ENCODE assay signal across 23 mouse cellular contexts in the genomic region with DNA sequence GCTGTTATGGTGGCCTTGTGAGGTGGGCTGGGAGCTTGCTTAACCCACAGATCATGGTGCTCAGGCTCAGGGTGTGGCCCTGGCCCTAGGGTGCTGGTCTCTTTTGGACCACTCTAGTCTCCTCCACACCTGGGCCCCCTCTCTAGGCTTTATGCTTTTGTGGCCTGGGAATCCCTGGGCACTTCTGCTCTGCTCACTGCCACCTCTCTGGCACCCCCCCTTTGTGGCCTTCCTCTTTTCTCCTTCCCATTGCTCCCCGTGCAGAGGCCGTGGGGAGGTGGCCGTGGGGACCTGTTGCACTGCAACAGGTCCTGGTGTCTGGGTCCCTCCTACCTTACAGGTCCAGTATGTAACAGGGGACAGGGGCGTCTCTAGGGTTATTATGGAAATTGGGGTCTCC.
DNase-seq lines count a peak whose midpoint lies in the region; ATAC-seq and TF ChIP-seq lines count a peak whose summit lies in the region.
"Had no signal": no experiment of that assay in that cellular context is flagged by ENCODE, and none has a peak within 500 bp of the region (broad histone marks: within the 10 kb centered on the region; RNA-seq: fewer than 3 reads in every experiment).

No protein-coding gene starts in this region.

- H3K79me2 ChIP-seq in liver, adult 2 months (ENCODE audit: control insufficient read depth, insufficient read depth, low read length) = no peaks in the 10 kb centered on the region

- ATAC-seq in liver, embryonic 11.5 days (replicated peaks; ENCODE audit: low FRiP score) = no peak
- ATAC-seq in midbrain, embryonic 11.5 days (ENCODE audit: low FRiP score) = no peak
- no peak for ATAC-seq in midbrain, embryonic 16.5 days
- peak; percentile 54; the same call in 1 of the 2 replicates for ATAC-seq in megakaryocyte progenitor cell, adult 5-6 weeks (replicated peaks; ENCODE audit: poor library complexity)
- ATAC-seq: activated CD4-positive, CD25-positive, alpha-beta regulatory T cell, adult 4 months; CD4-positive, CD25-positive, alpha-beta regulatory T cell, adult 4 months; forebrain, embryonic 13.5 days; forebrain, embryonic 15.5 days; Patski had no signal

- H3K4me1 ChIP-seq in liver, adult 2 months (ENCODE audit: control insufficient read depth, insufficient read depth, low read length) = peaks cover 54% of the 10 kb centered on the region
- H3K4me1 ChIP-seq in liver, embryonic 11.5 days (replicated peaks; ENCODE audit: control insufficient read depth, insufficient read depth, low read length) = peaks cover 3% of the 10 kb centered on the region; the same call in 1 of the 2 replicates
- H3K4me1 ChIP-seq in midbrain, embryonic 11.5 days (ENCODE audit: control insufficient read depth, insufficient read depth, low read length) = no peaks in the 10 kb centered on the region
- no peaks in the 10 kb centered on the region for H3K4me1 ChIP-seq in midbrain, embryonic 16.5 days (ENCODE audit: control insufficient read depth, insufficient read depth, low read length)

- no peak for DNase-seq in liver, adult 2 months (ENCODE audit: extremely low read depth, low read depth, low spot score)
- no peak for DNase-seq in liver, embryonic 11.5 days (ENCODE audit: low spot score)
- peak; percentile 73 for DNase-seq in midbrain, embryonic 11.5 days (ENCODE audit: low spot score, missing footprints)
- no peak for DNase-seq in layer of hippocampus, adult 2 months (ENCODE audit: low spot score in 2 of 2)
- DNase-seq: adrenal gland, adult 8-10 months; adrenal gland, postnatal 14 days; adrenal gland, postnatal 36 days; B cell, adult 2 months; cerebellum, adult 11-12 months; cerebellum, adult 2 months; cerebellum, adult 9-10 months; cerebellum, postnatal 10 days; cerebellum, postnatal 25 days had no signal

- TF ChIP-seq CTCF in liver, adult 2 months (IDR thresholded peaks at IDR 0.05; ENCODE audit: low read depth, low read length) = no peak
- TF ChIP-seq CTCF in layer of hippocampus, adult 2 months (conservative IDR thresholded peaks at IDR 0.05) = no peak

- H3K4me2 ChIP-seq in liver, embryonic 11.5 days = no peak overlapping the region
- no peak overlapping the region for H3K4me2 ChIP-seq in midbrain, embryonic 11.5 days
- H3K4me2 ChIP-seq in midbrain, embryonic 16.5 days (ENCODE audit: low read length) = no peak overlapping the region
- H3K4me2 ChIP-seq: embryonic facial prominence, embryonic 12.5 days; forebrain, embryonic 13.5 days; forebrain, embryonic 15.5 days had no signal

- peak overlapping the region; percentile 95 for H3K27ac ChIP-seq in liver, adult 2 months (replicated peaks; ENCODE audit: insufficient read depth, low read depth, low read length)
- H3K27ac ChIP-seq in liver, embryonic 11.5 days (ENCODE audit: low read depth, low read length) = no peak overlapping the region
- H3K27ac ChIP-seq in midbrain, embryonic 11.5 days (ENCODE audit: low read depth, low read length) = no peak overlapping the region
- H3K27ac ChIP-seq in midbrain, embryonic 16.5 days (ENCODE audit: low read length) = no peak overlapping the region
- H3K27ac ChIP-seq in layer of hippocampus, adult 2 months = no peak overlapping the region
- H3K27ac ChIP-seq: embryonic facial prominence, embryonic 10.5 days; embryonic facial prominence, embryonic 12.5 days; forebrain, embryonic 13.5 days; forebrain, embryonic 15.5 days had no signal

- 79% methylated on average over 4 of the region's 4 CpGs for WGBS in liver, adult 2 months
- WGBS in liver, embryonic 11.5 days = 65% methylated on average over 4 of the region's 4 CpGs
- WGBS in midbrain, embryonic 11.5 days = 71% methylated on average over 4 of the region's 4 CpGs
- WGBS in midbrain, embryonic 16.5 days = 90% methylated on average over 4 of the region's 4 CpGs

- H3K27me3 ChIP-seq in liver, adult 2 months (ENCODE audit: control insufficient read depth, insufficient read depth, low read length) = no peaks in the 10 kb centered on the region
- no peaks in the 10 kb centered on the region for H3K27me3 ChIP-seq in liver, embryonic 11.5 days (replicated peaks; ENCODE audit: control insufficient read depth, insufficient read depth, low read length)
- no peaks in the 10 kb centered on the region for H3K27me3 ChIP-seq in midbrain, embryonic 11.5 days (ENCODE audit: control insufficient read depth, insufficient read depth, low read length)
- H3K27me3 ChIP-seq in midbrain, embryonic 16.5 days (ENCODE audit: control insufficient read depth, insufficient read depth, low read depth, low read length) = no peaks in the 10 kb centered on the region
- H3K27me3 ChIP-seq: embryonic facial prominence, embryonic 12.5 days; Patski had no signal

- no peak for TF ChIP-seq POLR2A in liver, adult 2 months (IDR thresholded peaks at IDR 0.05; ENCODE audit: extremely low read depth, insufficient read depth, low read length)

- H3K9me3 ChIP-seq in liver, embryonic 11.5 days (ENCODE audit: control insufficient read depth, low read length) = no peaks in the 10 kb centered on the region
- no peaks in the 10 kb centered on the region for H3K9me3 ChIP-seq in midbrain, embryonic 11.5 days (ENCODE audit: control insufficient read depth, low read length)
- H3K9me3 ChIP-seq in midbrain, embryonic 16.5 days (replicated peaks; ENCODE audit: control insufficient read depth, low read length, poor library complexity, severe bottlenecking) = no peaks in the 10 kb centered on the region
- H3K9me3 ChIP-seq: embryonic facial prominence, embryonic 12.5 days; forebrain, embryonic 13.5 days; forebrain, embryonic 15.5 days; G1E had no signal

- no peak overlapping the region for H3K4me3 ChIP-seq in liver, adult 2 months (ENCODE audit: insufficient read depth, low read depth, low read length)
- H3K4me3 ChIP-seq in liver, embryonic 11.5 days (ENCODE audit: low read depth, low read length) = no peak overlapping the region
- H3K4me3 ChIP-seq in midbrain, embryonic 11.5 days (ENCODE audit: low read depth, low read length) = no peak overlapping the region
- H3K4me3 ChIP-seq in midbrain, embryonic 16.5 days (ENCODE audit: low read depth, low read length) = no peak overlapping the region
- H3K4me3 ChIP-seq in layer of hippocampus, adult 2 months = no peak overlapping the region
- H3K4me3 ChIP-seq: embryonic facial prominence, embryonic 10.5 days; embryonic facial prominence, embryonic 12.5 days; forebrain, embryonic 13.5 days; forebrain, embryonic 15.5 days had no signal

- 0 out of 2 replicates have a peak overlapping the region, but pooled peaks have one; percentile 6 for H3K9ac ChIP-seq in liver, adult 2 months (ENCODE audit: low read depth, low read length)
- no peak overlapping the region for H3K9ac ChIP-seq in liver, embryonic 11.5 days (ENCODE audit: low read depth, low read length)
- H3K9ac ChIP-seq in midbrain, embryonic 11.5 days (ENCODE audit: low read length) = no peak overlapping the region
- no peak overlapping the region for H3K9ac ChIP-seq in midbrain, embryonic 16.5 days (ENCODE audit: low read depth, low read length)
- H3K9ac ChIP-seq: embryonic facial prominence, embryonic 12.5 days; forebrain, embryonic 13.5 days; forebrain, embryonic 15.5 days had no signal

- no peaks in the 10 kb centered on the region for H3K36me3 ChIP-seq in liver, adult 2 months (ENCODE audit: control insufficient read depth, insufficient read depth, low read length)
- no peaks in the 10 kb centered on the region for H3K36me3 ChIP-seq in liver, embryonic 11.5 days (ENCODE audit: control insufficient read depth, insufficient read depth, low read length)
- no peaks in the 10 kb centered on the region for H3K36me3 ChIP-seq in midbrain, embryonic 11.5 days (ENCODE audit: control insufficient read depth, insufficient read depth, low read length)
- no peaks in the 10 kb centered on the region for H3K36me3 ChIP-seq in midbrain, embryonic 16.5 days (ENCODE audit: control insufficient read depth, insufficient read depth, low read length)
- H3K36me3 ChIP-seq: embryonic facial prominence, embryonic 10.5 days; embryonic facial prominence, embryonic 12.5 days; forebrain, embryonic 15.5 days; G1E had no signal
